Mouse (Mus musculus) limb, embryonic 15.5 days (tissue): ENCODE measurements at regions not wholly inside any gene's neighbourhood (a gene's known extent, or its start where the extent isn't known, plus 50 kb on each side); places are given as distances from the start of the nearest gene placed in this dataset.

ENCODE experiments used
- ATAC-seq: fragments of 200-750 bp; cut with Nextera tagmentation; 2 replicates; pipeline ENCODE4 v1.8.0; 2017; ENCODE audit warnings: low read depth, moderate TSS enrichment; ENCODE audit not compliant: insufficient number of reproducible peaks, low FRiP score, low TSS enrichment
- H3K27ac ChIP-seq: fragments of 300-500 bp; sonication (generic); 2 replicates; pipeline ENCODE4 v1.5.1; 2015; ENCODE audit warnings: moderate library complexity, mild to moderate bottlenecking, inconsistent platforms
- H3K27me3 ChIP-seq: fragments of 300-500 bp; sonication (generic); 2 replicates; pipeline ENCODE4 v1.6.1; 2015; ENCODE audit warnings: inconsistent platforms
- H3K36me3 ChIP-seq: fragments of 300-500 bp; sonication (generic); 2 replicates; pipeline ENCODE4 v1.6.1; 2015; ENCODE audit warnings: inconsistent platforms
- H3K4me1 ChIP-seq: fragments of 300-500 bp; sonication (generic); 2 replicates; pipeline ENCODE4 v1.6.1; 2015; ENCODE audit warnings: inconsistent platforms
- H3K4me2 ChIP-seq: fragments of 300-500 bp; sonication (generic); 2 replicates; pipeline ENCODE4 v1.6.1; 2015; ENCODE audit warnings: mild to moderate bottlenecking, inconsistent platforms
- H3K4me3 ChIP-seq: fragments of 300-500 bp; sonication (generic); 2 replicates; pipeline ENCODE4 v1.5.1; 2015; ENCODE audit warnings: mild to moderate bottlenecking, inconsistent platforms
- H3K9ac ChIP-seq: fragments of 300-500 bp; sonication (generic); 2 replicates; pipeline ENCODE4 v1.6.1; 2015; ENCODE audit warnings: inconsistent platforms
- H3K9me3 ChIP-seq: fragments of 300-500 bp; sonication (generic); 2 replicates; pipeline ENCODE4 v1.6.1; 2016; ENCODE audit warnings: inconsistent platforms
- WGBS: fragments of 180-500 bp; shearing (Covaris S2); methylation state at CpG from one replicate; pipeline ENCODE4 v1.1.7; 2015; 5-methylcytosine and 5-hydroxymethylcytosine counted together

- Histone ChIP-seq H3K27ac (no peak overlapping the region), H3K9me3 (no peaks in the 10 kb centered on the region), H3K27me3 (no peaks in the 10 kb centered on the region), H3K4me2 (no peak overlapping the region), H3K9ac (no peak overlapping the region), H3K4me3 (no peak overlapping the region), H3K36me3 (no peaks in the 10 kb centered on the region), H3K4me1 (no peaks in the 10 kb centered on the region)
- WGBS: 53% methylated on average over 17 of the region's 17 CpGs
- ATAC-seq: no peak
Measured at GRCm38 (mm10) chr7:133434027-133434820, 167.7 kb downstream of the Tex36 start.

- 90% methylated on average over 1 of the region's 1 CpGs for WGBS
- no peaks in the 10 kb centered on the region for H3K9me3 ChIP-seq
- ATAC-seq: no peak
- H3K4me3 ChIP-seq: no peak overlapping the region
- H3K27me3 ChIP-seq: no peaks in the 10 kb centered on the region
- H3K4me1 ChIP-seq: no peaks in the 10 kb centered on the region
- no peak overlapping the region for H3K27ac ChIP-seq
- H3K36me3 ChIP-seq: no peaks in the 10 kb centered on the region
- no peak overlapping the region for H3K4me2 ChIP-seq
- H3K9ac ChIP-seq: no peak overlapping the region
Measured at GRCm38 (mm10) chr7:133432343-133432742, 169.6 kb downstream of the Tex36 start.

GRCm38 (mm10) chr7:133402072-133402471 is 199.9 kb downstream of the Tex36 start:
- Histone ChIP-seq H3K9me3 (no peaks in the 10 kb centered on the region), H3K36me3 (no peaks in the 10 kb centered on the region), H3K27me3 (no peaks in the 10 kb centered on the region), H3K4me1 (no peaks in the 10 kb centered on the region), H3K27ac (no peak overlapping the region), H3K9ac (no peak overlapping the region), H3K4me2 (no peak overlapping the region), H3K4me3 (no peak overlapping the region)
- ATAC-seq: no peak
- WGBS: 32% methylated on average over 2 of the region's 2 CpGs

- Histone ChIP-seq H3K9ac (no peak overlapping the region), H3K36me3 (no peaks in the 10 kb centered on the region), H3K4me1 (no peaks in the 10 kb centered on the region), H3K4me3 (no peak overlapping the region), H3K27ac (no peak overlapping the region), H3K4me2 (no peak overlapping the region), H3K9me3 (no peaks in the 10 kb centered on the region), H3K27me3 (no peaks in the 10 kb centered on the region)
- 63% methylated on average over 4 of the region's 4 CpGs for WGBS
- no peak for ATAC-seq
Measured at GRCm38 (mm10) chr7:133400691-133401090, 201.3 kb downstream of the Tex36 start.

GRCm38 (mm10) chr7:133388716-133389115 is 213.2 kb downstream of the Tex36 start:
- no peaks in the 10 kb centered on the region for H3K27me3 ChIP-seq
- H3K4me3 ChIP-seq: no peak overlapping the region
- WGBS: 81% methylated on average over 6 of the region's 6 CpGs
- ATAC-seq: no peak
- H3K27ac ChIP-seq: no peak overlapping the region
- H3K4me1 ChIP-seq: no peaks in the 10 kb centered on the region
- no peak overlapping the region for H3K9ac ChIP-seq
- no peak overlapping the region for H3K4me2 ChIP-seq
- H3K36me3 ChIP-seq: no peaks in the 10 kb centered on the region
- no peaks in the 10 kb centered on the region for H3K9me3 ChIP-seq

GRCm38 (mm10) chr7:133382032-133382712 is 219.8 kb downstream of the Tex36 start:
- no peak overlapping the region for H3K9ac ChIP-seq
- H3K9me3 ChIP-seq: no peaks in the 10 kb centered on the region
- H3K4me2 ChIP-seq: no peak overlapping the region
- H3K27me3 ChIP-seq: no peaks in the 10 kb centered on the region
- no peak overlapping the region for H3K4me3 ChIP-seq
- 49% methylated on average over 7 of the region's 7 CpGs for WGBS
- H3K4me1 ChIP-seq: peaks cover 3% of the 10 kb centered on the region; the same call in 1 of the 2 replicates
- no peaks in the 10 kb centered on the region for H3K36me3 ChIP-seq
- ATAC-seq: no peak
- no peak overlapping the region for H3K27ac ChIP-seq

- WGBS: 92% methylated on average over 1 of the region's 1 CpGs
- H3K27ac ChIP-seq: no peak overlapping the region
Measured at GRCm38 (mm10) chr7:133379373-133379772, 222.6 kb downstream of the Tex36 start.

GRCm38 (mm10) chr7:133378338-133378737 is 223.6 kb downstream of the Tex36 start:
- Histone ChIP-seq H3K4me2 (no peak overlapping the region), H3K27me3 (no peaks in the 10 kb centered on the region), H3K4me3 (no peak overlapping the region), H3K27ac (no peak overlapping the region), H3K9me3 (no peaks in the 10 kb centered on the region), H3K9ac (no peak overlapping the region), H3K4me1 (peaks cover 3% of the 10 kb centered on the region; the same call in 1 of the 2 replicates), H3K36me3 (no peaks in the 10 kb centered on the region)
- no peak for ATAC-seq
- WGBS: 80% methylated on average over 5 of the region's 5 CpGs

More at GRCm38 (mm10) chr7:133379373-133379772, 222.6 kb downstream of the Tex36 start:
- peaks cover 3% of the 10 kb centered on the region; the same call in 1 of the 2 replicates for H3K4me1 ChIP-seq
- no peak overlapping the region for H3K4me3 ChIP-seq
- H3K36me3 ChIP-seq: no peaks in the 10 kb centered on the region
- ATAC-seq: no peak
- no peak overlapping the region for H3K9ac ChIP-seq
- no peaks in the 10 kb centered on the region for H3K27me3 ChIP-seq
- H3K9me3 ChIP-seq: no peaks in the 10 kb centered on the region
- H3K4me2 ChIP-seq: no peak overlapping the region

- WGBS: 62% methylated on average over 8 of the region's 8 CpGs
- H3K9ac ChIP-seq: no peak overlapping the region
- H3K9me3 ChIP-seq: no peaks in the 10 kb centered on the region
- no peaks in the 10 kb centered on the region for H3K27me3 ChIP-seq
- H3K27ac ChIP-seq: no peak overlapping the region
- H3K4me1 ChIP-seq: no peaks in the 10 kb centered on the region
- ATAC-seq: no peak
- H3K36me3 ChIP-seq: no peaks in the 10 kb centered on the region
- no peak overlapping the region for H3K4me3 ChIP-seq
- H3K4me2 ChIP-seq: no peak overlapping the region
Measured at GRCm38 (mm10) chr7:133376833-133377484, 225.0 kb downstream of the Tex36 start.

- 40% methylated on average over 2 of the region's 2 CpGs for WGBS
- Histone ChIP-seq H3K4me3 (no peak overlapping the region), H3K4me1 (no peaks in the 10 kb centered on the region), H3K27me3 (no peaks in the 10 kb centered on the region), H3K9ac (no peak overlapping the region), H3K9me3 (no peaks in the 10 kb centered on the region), H3K27ac (no peak overlapping the region), H3K36me3 (no peaks in the 10 kb centered on the region), H3K4me2 (no peak overlapping the region)
- no peak for ATAC-seq
Measured at GRCm38 (mm10) chr7:133372695-133373094, 229.3 kb downstream of the Tex36 start.

- Histone ChIP-seq H3K36me3 (no peaks in the 10 kb centered on the region), H3K4me3 (no peak overlapping the region), H3K27ac (no peak overlapping the region), H3K9me3 (no peaks in the 10 kb centered on the region), H3K4me1 (no peaks in the 10 kb centered on the region), H3K27me3 (no peaks in the 10 kb centered on the region), H3K9ac (no peak overlapping the region), H3K4me2 (no peak overlapping the region)
- whole genome bisulfite sequencing: 93% methylated on average over 5 of the region's 5 CpGs
- ATAC-seq: no peak
Measured at GRCm38 (mm10) chr7:133370542-133370941, 231.4 kb downstream of the Tex36 start.

GRCm38 (mm10) chr7:133364601-133365000 is 237.4 kb downstream of the Tex36 start:
- Histone ChIP-seq H3K4me1 (no peaks in the 10 kb centered on the region), H3K4me2 (no peak overlapping the region), H3K9ac (no peak overlapping the region), H3K36me3 (no peaks in the 10 kb centered on the region), H3K9me3 (no peaks in the 10 kb centered on the region), H3K4me3 (no peak overlapping the region), H3K27me3 (no peaks in the 10 kb centered on the region), H3K27ac (no peak overlapping the region)
- no peak for ATAC-seq
- 55% methylated on average over 4 of the region's 4 CpGs for WGBS
